Mouse (Mus musculus) heart, postnatal 4 days (tissue): ENCODE results near the gene Ceacam3. TPM values are rescaled to one million over a fixed set of nuclear protein-coding genes. Genes with fewer than 3 reads are reported as not detected.
A peak's percentile ranks its signal among the peaks of the same experiment; 100 is the strongest.
"Not testable (repeated sequence)": the region's sequence is repeated elsewhere in the genome, so short reads cannot be mapped to it uniquely, and the experiment has no call there.

ENCODE experiments used
- DNase-seq: peaks from one replicate; pipeline ENCODE4 v3.0.0; 2021
- total RNA-seq, 2 experiments: library from RNA; stranded (reverse); gene quantifications; 2 replicates each; pipeline ENCODE4 v1.2.3; 2021

The Ceacam3 gene
- total RNA-seq, result not detected

- DNase-seq, result no peak
Observed at GRCm38 (mm10) chr7:17149931-17150330, at the start of gene Ceacam3. Gene Ceacam3 (plus strand): TSS chr7:17150282.

GRCm38 (mm10) chr7:17101631-17102030 lies 48.5 kb upstream of the Ceacam3 start:
- not testable (repeated sequence) for DNase-seq

GRCm38 (mm10) chr7:17135307-17135706 lies 14.8 kb upstream of the Ceacam3 start:
- no peak for DNase-seq

- DNase-seq, result peak; percentile 70
Observed at GRCm38 (mm10) chr7:17155634-17156033, 5.6 kb downstream of the Ceacam3 start.

GRCm38 (mm10) chr7:17156885-17157677 lies 7.0 kb downstream of the Ceacam3 start:
- no peak for DNase-seq

GRCm38 (mm10) chr7:17159011-17159410 lies 8.9 kb downstream of the Ceacam3 start:
- peak; percentile 48 for DNase-seq

- DNase-seq, result no peak
Observed at GRCm38 (mm10) chr7:17171827-17172226, 21.7 kb downstream of the Ceacam3 start.

GRCm38 (mm10) chr7:17203177-17203576 lies 53.1 kb downstream of the Ceacam3 start, which contains the start of gene Psg29:
Gene Psg29 (plus strand): TSS chr7:17203477.
- DNase-seq, result no peak

- DNase-seq, result no peak
Observed at GRCm38 (mm10) chr7:17205530-17206184, 55.6 kb downstream of the Ceacam3 start.

Other genes starting within 250 kb of the Ceacam3 start
- 1 to 10 TPM; 1.9 to 2.7 TPM for gene Ptgir, start 243.8 kb upstream of the Ceacam3 start, total RNA-seq
- gene Calm3, start 226.2 kb upstream of the Ceacam3 start, total RNA-seq, result 100 to 1,000 TPM; 309 to 310 TPM
- 1 to 10 TPM; 6.3 to 7.3 TPM for gene Pnmal2, start 205.6 kb upstream of the Ceacam3 start, total RNA-seq
- not detected for gene Pnmal1, start 190.6 kb upstream of the Ceacam3 start, total RNA-seq
- gene Gm42372, start 167.2 kb upstream of the Ceacam3 start, total RNA-seq, result under 1 TPM in 1 of 2 experiments, not detected in 1; 0.05 TPM
- gene Ccdc8, start 157.6 kb upstream of the Ceacam3 start, total RNA-seq, result 10 to 100 TPM; 22.0 to 24.5 TPM
- 100 to 1,000 TPM; 109 TPM for gene Ppp5c, start 122.4 kb upstream of the Ceacam3 start, total RNA-seq
- gene Hif3a, start 87.9 kb upstream of the Ceacam3 start, total RNA-seq, result 1 to 10 TPM; 3.1 to 3.8 TPM
- under 1 TPM; 0.10 to 0.20 TPM for gene Psg16, start 76.2 kb upstream of the Ceacam3 start, total RNA-seq
- not detected for gene Psg29, start 53.2 kb downstream of the Ceacam3 start, total RNA-seq